Mouse (Mus musculus) megakaryocyte, embryonic 14.5 days (primary cell): ENCODE measurements around the gene Dusp13. TPM values are rescaled to one million over a fixed set of nuclear protein-coding genes. Genes with fewer than 3 reads are reported as not detected.

Experiments used
- H3K27me3 ChIP-seq: replicated peaks from 2 replicates; pipeline ENCODE3; 2012; ENCODE audit warnings: inconsistent platforms
- H3K36me3 ChIP-seq: replicated peaks from 2 replicates; pipeline ENCODE3; 2012; ENCODE audit warnings: low read length, inconsistent platforms, mixed read lengths
- H3K4me1 ChIP-seq: 2 replicates; pipeline ENCODE4 v1.6.1; 2012; ENCODE audit warnings: inconsistent platforms
- H3K4me3 ChIP-seq: replicated peaks from 2 replicates; pipeline ENCODE3; 2012; ENCODE audit warnings: moderate library complexity, mild to moderate bottlenecking, inconsistent platforms
- H3K9me3 ChIP-seq: 2 replicates; pipeline ENCODE4 v1.6.1; 2012; ENCODE audit warnings: inconsistent platforms
- FLI1 ChIP-seq: IDR thresholded peaks from 2 replicates; pipeline ENCODE4 v1.6.1; 2012; ENCODE audit warnings: low read length, inconsistent platforms, mixed read lengths
- GATA1 ChIP-seq: IDR thresholded peaks from 3 replicates; pipeline ENCODE4 v1.6.1; 2012; ENCODE audit warnings: mixed read lengths, low read length, inconsistent platforms, borderline replicate concordance
- polyA plus RNA-seq: library from polyadenylated mRNA; stranded (reverse); fragments of >175 nt; gene quantifications from 2 replicates; pipeline ENCODE4 v1.2.3, GENCODE M21; 2012; ENCODE audit warnings: low replicate concordance; ENCODE audit not compliant: insufficient read depth

The Dusp13 gene
- polyA plus RNA-seq, 1 experiment = 0.25 TPM

DNA sequence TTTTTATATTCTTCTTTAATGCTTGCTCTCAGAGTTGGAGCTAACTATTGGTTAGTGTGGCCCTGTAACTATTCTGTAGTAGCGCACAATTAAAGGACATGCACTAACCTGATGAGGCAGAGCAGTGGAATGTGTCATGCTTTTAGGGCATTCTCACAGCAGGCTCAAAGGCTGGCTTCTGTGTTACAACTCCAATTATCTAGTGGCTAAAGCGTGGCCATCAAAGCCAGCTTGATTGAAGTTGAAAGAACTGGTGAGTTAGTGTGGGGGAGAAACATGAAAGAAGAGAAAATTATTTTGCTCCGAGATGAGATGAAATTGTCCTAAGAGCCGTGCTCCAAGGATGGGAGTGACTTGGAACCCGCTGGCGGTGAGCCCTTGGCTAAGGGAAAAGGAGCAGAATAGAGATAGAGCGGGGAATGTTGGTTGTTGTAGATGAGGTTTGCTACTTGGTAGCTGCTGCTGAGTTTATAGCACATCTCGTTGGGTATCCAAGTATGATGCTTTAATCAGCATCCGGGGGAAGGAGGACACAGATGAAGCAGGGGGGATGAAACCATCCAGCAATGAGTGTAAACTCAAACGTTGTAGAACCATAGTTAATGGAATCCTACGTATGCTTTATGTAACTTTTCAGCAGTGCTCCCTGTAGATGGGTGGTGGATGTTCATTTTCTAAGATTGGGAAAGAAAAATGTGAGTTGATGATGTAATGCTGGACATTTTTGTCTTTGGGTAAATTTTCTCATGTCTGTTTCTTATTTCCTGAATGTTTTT is 21.7 kb upstream of the Dusp13 start:
- H3K9me3 ChIP-seq = no peaks in the 10 kb centered on the region
- no peaks in the 10 kb centered on the region for H3K27me3 ChIP-seq
- H3K36me3 ChIP-seq = peaks cover 17% of the 10 kb centered on the region
- no peak overlapping the region for H3K4me3 ChIP-seq
- TF ChIP-seq GATA1 = no peak
- no peak for TF ChIP-seq FLI1
- peaks cover 11% of the 10 kb centered on the region; the same call in 1 of the 2 replicates for H3K4me1 ChIP-seq

DNA sequence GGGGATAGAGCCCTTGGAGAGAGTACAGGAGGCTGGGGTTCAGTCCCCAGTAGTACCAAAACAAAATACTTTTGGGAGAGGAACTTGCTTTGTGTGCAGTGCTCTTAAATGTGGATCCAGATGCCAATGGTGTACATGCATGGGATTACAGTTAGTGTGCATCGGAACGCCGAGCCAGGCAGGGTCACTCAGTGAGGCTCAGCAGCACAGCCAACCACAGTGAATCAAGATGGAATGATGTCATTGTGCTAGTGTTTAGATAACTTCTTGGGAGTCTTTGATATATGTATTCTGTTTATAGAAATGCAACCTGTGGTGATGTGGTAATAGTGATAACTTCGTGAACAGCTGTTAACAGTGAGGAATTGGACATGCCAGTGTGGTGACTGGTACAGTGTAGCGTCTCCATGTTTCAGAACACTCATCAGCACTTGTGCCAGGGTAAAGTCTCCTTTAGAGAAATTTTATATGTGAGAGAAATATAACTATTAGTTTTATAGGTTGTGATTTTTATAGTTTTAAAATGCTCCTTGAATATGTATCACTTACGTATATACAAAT is 15.5 kb upstream of the Dusp13 start:
- peaks cover 18% of the 10 kb centered on the region for H3K4me1 ChIP-seq
- H3K36me3 ChIP-seq = no peaks in the 10 kb centered on the region
- TF ChIP-seq GATA1 = no peak
- TF ChIP-seq FLI1 = no peak
- H3K9me3 ChIP-seq = no peaks in the 10 kb centered on the region
- no peaks in the 10 kb centered on the region for H3K27me3 ChIP-seq
- no peak overlapping the region for H3K4me3 ChIP-seq

DNA sequence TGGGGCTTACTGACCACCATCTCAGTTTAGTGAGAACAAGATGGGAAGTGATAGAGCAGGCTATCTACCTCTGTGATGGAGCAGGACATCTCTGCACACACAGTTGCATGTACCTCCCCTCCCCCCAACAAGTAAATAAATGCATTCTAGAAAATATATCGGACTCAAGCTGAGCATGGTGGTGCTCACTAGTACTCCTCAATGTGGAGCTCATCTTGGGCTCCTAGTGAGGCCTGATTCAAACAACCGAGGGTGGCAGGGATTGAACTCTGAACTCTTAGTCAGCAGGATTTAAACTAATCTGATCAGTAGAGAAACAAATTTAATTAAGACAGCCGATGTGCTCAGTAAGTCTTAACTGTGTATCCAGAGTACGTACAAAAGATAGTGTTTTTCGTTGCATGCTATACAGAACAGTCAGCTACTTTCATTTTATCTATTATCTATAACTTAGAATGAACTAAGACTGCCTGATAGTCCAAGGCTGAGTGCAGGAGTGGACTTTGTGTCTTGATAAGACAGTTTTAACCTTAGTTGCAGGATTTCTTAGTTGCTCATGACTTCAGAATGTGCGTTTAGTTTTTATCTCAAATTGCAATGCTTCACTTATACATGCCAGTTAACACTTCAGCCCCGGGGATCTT is 14.9 kb upstream of the Dusp13 start:
- H3K9me3 ChIP-seq = no peaks in the 10 kb centered on the region
- no peak overlapping the region for H3K4me3 ChIP-seq
- peaks cover 18% of the 10 kb centered on the region for H3K4me1 ChIP-seq
- H3K36me3 ChIP-seq = no peaks in the 10 kb centered on the region
- no peaks in the 10 kb centered on the region for H3K27me3 ChIP-seq
- TF ChIP-seq GATA1 (no peak), FLI1 (no peak)

DNA sequence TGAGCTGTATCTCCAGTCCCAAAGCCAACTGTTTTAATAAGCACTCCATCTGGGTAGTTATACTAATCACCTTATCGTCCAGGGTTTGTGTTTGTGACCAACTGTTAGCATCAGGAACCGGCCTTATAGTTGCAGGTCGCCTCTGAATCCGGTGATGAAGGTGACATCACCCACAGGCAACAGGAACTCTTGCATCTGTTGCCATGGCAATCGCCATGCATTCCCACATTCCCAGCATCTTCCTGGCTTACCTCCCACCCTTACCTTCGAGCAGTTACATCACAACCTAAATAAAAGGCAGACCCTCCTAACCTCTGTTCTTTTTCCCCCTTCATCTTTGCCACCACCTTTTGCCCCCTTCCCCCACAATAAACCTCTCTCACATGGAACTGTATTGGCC is 13.7 kb upstream of the Dusp13 start:
- H3K9me3 ChIP-seq = no peaks in the 10 kb centered on the region
- H3K4me1 ChIP-seq = peaks cover 18% of the 10 kb centered on the region
- no peak for TF ChIP-seq GATA1
- no peak for TF ChIP-seq FLI1

DNA sequence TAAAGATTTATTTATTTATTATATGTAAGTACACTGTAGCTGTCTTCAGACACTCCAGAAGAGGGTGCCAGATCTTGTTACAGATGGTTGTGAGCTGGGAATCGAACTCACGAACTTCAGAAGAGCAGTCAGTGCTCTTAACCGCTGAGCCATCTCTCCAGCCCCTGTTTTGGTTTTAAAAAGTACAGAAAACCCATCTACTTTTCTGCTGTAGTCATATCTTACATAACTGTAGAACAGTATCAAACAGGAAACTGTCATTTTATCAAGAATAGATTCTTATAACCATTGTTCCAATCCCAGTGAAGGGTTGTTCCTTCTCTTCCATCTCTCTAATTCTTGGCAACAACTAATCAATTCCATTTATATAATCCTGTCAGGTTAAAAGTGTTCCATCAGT is 12.8 kb upstream of the Dusp13 start:
- no peaks in the 10 kb centered on the region for H3K9me3 ChIP-seq
- TF ChIP-seq FLI1 (no peak), GATA1 (no peak)
- no peaks in the 10 kb centered on the region for H3K36me3 ChIP-seq
- H3K27me3 ChIP-seq = no peaks in the 10 kb centered on the region
- H3K4me3 ChIP-seq = no peak overlapping the region
- peaks cover 22% of the 10 kb centered on the region for H3K4me1 ChIP-seq

More for the DNA sequence above, 13.7 kb upstream of the Dusp13 start:
- Histone ChIP-seq H3K36me3 (no peaks in the 10 kb centered on the region), H3K27me3 (no peaks in the 10 kb centered on the region), H3K4me3 (no peak overlapping the region)

DNA sequence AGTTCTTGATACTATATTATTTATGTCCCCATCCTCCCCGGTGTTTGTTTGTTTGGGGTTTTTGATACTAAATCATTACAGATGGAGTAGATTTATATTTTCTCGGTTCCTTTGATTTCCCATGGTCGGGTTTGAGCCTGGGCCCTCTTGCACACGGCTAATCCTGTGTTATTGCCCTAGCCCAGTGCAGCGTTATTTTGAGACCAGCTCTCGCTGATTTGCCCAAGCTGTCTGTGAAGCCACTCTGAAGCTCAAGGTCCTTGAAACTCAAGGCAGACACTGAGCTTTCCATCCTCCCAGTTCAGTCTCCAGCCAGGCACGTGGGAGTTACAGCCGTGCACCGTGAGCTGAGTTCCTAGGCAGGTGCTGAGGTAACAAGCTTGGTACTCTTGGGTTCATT is 10.6 kb upstream of the Dusp13 start:
- TF ChIP-seq FLI1 (no peak), GATA1 (no peak)
- Histone ChIP-seq H3K9me3 (no peaks in the 10 kb centered on the region), H3K4me1 (peaks cover 22% of the 10 kb centered on the region), H3K36me3 (no peaks in the 10 kb centered on the region), H3K27me3 (no peaks in the 10 kb centered on the region), H3K4me3 (no peak overlapping the region)

DNA sequence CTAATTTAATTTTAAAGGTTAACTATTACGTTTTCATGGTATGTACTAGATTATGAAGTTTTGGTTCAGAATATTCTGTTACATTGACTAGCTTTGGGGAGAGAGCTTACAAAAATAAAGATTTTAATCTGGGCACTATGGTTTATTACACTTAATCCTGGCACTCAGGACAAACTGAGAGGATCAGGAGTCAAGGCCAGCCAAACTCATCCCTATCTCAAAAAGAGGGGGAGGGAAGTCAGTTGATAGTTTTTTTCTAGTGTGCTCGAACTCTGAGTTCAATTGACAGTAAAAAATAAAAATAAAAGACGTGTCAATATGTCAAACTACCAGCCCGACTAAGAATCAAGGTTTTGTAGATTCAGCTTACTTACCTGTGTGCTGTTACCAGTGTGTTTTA is 2.4 kb upstream of the Dusp13 start:
- no peaks in the 10 kb centered on the region for H3K36me3 ChIP-seq
- H3K4me3 ChIP-seq = no peak overlapping the region
- peaks cover 30% of the 10 kb centered on the region for H3K4me1 ChIP-seq
- no peaks in the 10 kb centered on the region for H3K27me3 ChIP-seq
- TF ChIP-seq GATA1 (no peak), FLI1 (no peak)
- no peaks in the 10 kb centered on the region for H3K9me3 ChIP-seq

DNA sequence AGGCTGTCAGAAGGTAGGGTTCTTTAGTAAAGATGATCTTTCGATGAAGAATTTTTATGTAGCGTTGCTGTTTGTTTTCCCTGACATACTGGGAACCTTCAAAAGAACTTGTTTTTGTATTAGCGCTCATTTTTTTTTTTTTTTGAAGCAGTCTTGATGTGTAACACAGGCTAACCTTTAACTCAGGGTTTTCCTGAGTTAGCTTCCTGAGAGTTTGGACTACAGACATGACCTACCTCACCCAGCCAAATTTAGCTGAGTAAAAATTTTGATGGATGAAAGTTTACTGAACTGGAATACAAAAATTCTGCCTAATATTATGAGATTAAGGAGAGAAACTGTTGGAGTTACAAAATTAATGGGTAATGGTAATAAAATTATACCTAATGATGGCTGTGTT is 1.4 kb upstream of the Dusp13 start:
- Histone ChIP-seq H3K9me3 (no peaks in the 10 kb centered on the region), H3K27me3 (no peaks in the 10 kb centered on the region), H3K4me3 (no peak overlapping the region), H3K4me1 (peaks cover 35% of the 10 kb centered on the region), H3K36me3 (no peaks in the 10 kb centered on the region)
- TF ChIP-seq FLI1 (no peak), GATA1 (no peak)

DNA sequence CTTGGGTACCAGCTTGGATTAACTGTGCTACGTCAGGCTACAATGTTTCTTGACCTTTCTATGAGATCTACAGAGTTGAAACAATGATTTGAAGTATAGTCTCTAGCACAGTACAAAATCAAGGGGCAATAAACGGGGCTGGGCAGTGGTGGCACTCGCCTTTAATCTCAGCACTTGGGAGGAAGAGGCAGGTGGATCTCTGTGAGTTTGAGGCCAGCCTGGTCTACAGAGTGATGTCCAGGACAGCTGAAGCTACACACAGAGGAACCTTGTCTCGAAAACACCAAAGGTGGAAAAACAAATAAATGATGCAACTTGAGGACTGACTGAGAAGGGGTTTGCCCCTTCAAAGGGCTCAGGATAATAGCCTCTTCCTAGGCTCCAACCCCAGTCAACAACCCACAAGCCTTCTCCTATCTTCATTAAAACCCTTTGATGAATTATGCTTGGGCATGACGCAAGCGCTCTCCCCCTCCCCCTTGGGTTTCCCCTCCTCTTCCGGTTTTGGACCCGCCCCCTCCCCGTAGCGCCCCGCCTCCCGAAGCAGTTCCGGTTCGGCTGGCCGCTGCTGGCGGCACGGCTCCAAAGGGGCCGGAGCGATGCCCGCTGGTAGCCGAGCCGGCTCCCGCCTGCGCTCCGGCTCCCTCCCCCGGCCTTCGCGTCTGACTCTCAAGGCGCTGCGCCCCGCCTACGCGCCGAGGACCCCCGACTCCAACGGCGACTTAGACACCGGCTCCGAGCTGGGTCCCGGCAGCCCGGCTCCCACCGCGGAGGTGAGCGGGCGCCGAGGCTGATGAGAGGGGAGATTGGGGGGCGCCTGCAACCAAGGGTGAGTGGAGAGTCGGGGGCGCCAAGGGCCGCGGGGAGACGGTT is 737 bp downstream of the Dusp13 start, which contains the start of gene Samd8:
Gene Samd8 (plus strand): TSS at position 524 of the 873 bp plus-strand sequence.
- H3K9me3 ChIP-seq = no peaks in the 10 kb centered on the region
- H3K36me3 ChIP-seq = no peaks in the 10 kb centered on the region
- peaks cover 9% of the 10 kb centered on the region for H3K27me3 ChIP-seq
- H3K4me1 ChIP-seq = peaks cover 52% of the 10 kb centered on the region
- TF ChIP-seq FLI1 = no peak
- TF ChIP-seq GATA1 = no peak
- peak within 1 kb of the TSS; percentile 95 for H3K4me3 ChIP-seq
